Mouse (Mus musculus) kidney, adult 2 months (tissue): ENCODE measurements at regions not wholly inside any gene's neighbourhood (a gene's known extent, or its start where the extent isn't known, plus 50 kb on each side); places are given as distances from the start of the nearest gene placed in this dataset.

ENCODE experiments used
- CTCF ChIP-seq: fragments of 200-500 bp; conservative IDR thresholded peaks from 2 replicates; pipeline ENCODE4 v1.5.1; 2011; ENCODE audit warnings: low read depth, mild to moderate bottlenecking, control low read depth, low read length, moderate library complexity, mixed read lengths; ENCODE audit not compliant: insufficient read depth, insufficient read length
- POLR2A ChIP-seq: fragments of 200-500 bp; IDR thresholded peaks from one replicate; pipeline ENCODE4 v1.6.1; 2011; ENCODE audit warnings: low read depth, low read length, control low read depth

DNA sequence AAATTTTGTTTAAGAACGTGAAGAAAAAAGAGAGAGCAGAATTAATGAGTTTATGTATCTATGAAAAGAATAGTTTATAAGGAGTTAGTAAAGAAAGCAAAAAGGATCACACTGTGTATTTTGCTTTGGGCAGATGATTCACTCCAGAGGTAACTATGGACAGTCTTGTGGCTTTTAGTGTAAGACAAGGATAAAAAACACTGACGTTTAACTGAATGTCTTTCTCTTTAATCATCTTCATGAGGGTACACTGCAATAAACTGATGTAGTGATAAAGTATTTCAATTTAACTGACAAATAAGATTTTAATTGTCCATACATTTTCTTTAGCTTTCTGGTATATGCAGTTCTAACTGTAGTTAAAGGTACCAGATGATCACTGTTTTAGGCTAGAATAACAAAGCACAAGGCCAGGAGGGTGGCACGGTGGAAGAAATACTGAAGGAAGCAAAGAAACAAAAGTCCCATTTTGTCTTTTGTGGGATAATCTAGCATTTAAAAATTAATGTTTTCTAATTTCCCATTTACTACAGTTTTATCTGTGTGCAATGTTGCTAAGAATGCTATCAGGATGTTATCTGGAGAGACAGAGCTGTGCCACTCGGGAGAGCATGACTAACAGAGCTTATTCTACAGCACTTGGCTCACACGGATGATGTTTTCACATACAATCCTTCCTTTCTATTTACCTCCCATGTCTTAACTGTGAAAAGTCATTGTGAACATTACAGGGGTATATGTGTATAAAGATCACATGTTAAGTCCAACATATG lies 232.4 kb upstream of the Tusc1 start:
- TF ChIP-seq POLR2A (no peak), CTCF (no peak)
